Mouse (Mus musculus) adrenal gland, adult (tissue): ENCODE measurements around the gene Scfd2.

Experiments
- DNase-seq, 2 experiments: peaks; one replicate each; pipeline ENCODE4 v3.0.0; 2022 to 2023; ENCODE audit warnings: low spot score in 1 of 2; ENCODE audit not compliant: inconsistent age in 2 of 2

Gene Scfd2

DNA sequence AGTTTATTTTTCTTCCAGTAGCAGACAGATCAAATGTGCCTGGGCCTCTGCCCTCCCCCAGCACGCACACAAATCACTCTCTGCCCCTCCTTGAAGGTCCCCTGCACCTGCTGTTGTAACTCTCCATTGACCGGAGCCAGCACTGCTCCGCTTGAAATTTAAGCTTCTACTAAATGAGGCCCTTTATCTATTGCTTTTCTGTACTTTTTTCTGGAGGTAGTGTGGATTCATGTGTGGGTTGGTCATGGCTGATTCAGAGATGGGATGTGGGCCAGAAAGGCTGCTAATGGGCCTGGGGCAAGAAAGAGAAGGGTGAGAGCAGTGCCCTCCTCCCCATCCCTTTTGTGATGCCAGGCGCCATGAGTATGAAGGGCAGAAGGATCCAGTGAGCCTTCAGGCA lies 285.1 kb downstream of the Scfd2 start:
- peak in 1 of 2 experiments; percentile 54 for DNase-seq

DNA sequence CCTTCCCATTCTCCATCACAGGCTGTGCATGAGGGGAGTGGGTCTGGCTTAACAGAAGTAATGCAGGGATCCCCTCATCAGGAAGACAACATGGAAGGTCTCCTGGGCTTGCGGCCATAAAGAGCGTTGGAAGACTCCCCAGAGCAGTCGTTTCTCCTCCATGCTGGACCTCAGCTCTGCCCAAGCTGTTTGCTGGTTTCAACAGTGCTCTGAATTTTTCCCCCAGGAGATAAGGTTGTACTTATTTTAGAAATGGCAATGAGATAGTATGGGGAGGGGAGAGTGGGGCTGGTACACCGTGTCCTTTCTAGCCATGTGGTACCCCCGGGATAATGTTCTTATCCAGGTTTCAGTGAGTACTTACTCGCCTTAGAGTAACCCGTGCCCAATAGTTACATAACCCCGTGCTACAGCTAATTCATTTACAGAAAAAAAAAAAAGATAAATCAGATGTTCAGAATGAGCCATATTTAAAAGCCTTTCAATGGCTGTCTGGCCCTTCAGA lies 285.9 kb downstream of the Scfd2 start:
- no peak for DNase-seq

DNA sequence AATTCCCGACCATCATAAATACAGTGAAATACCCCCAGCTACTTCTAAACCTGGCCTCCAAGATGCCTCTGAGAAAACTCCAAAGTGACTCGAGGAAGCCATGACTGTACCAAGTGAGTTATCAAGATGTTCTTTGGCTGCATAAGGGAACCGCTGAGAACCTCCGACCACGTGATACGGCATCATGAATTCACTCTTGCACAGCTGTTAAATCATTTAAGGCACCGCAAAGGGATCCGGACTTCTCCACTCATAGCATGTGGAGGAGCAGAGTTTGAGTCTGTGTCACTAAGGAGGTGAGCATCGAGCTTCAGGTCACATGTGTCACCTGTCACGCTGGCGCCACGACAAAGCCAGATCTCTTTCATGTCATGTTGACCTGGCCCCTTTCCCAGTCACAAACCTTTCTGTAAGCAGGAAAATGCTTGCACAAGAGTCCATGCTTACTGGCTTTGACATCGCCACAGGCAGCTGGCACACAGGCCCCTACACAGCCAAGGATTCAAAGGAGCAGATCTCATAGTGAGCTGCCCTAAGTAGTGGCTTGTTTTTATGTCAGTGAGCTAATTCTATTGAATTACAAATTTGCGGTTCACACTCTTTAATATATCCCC lies 287.0 kb downstream of the Scfd2 start:
- no peak for DNase-seq

DNA sequence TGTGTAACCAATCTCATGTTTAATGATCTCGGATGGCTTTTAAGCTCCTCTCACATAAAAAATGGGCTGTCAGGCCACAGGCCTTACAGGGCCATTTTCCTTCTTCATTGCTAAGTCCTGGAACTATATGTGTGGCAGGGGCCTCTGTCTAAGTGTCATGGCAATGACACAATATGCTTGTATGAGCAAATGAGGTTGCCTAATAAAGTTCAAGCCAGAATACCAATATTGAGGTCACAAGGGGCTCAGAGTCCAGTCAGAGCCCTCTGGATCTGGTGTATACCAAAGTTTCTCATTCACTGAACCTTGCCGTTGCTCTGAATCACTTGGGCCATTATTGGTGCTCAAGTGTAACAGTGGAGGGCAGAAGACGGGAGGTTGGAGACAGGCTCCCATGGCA lies 288.9 kb downstream of the Scfd2 start:
- no peak for DNase-seq

DNA sequence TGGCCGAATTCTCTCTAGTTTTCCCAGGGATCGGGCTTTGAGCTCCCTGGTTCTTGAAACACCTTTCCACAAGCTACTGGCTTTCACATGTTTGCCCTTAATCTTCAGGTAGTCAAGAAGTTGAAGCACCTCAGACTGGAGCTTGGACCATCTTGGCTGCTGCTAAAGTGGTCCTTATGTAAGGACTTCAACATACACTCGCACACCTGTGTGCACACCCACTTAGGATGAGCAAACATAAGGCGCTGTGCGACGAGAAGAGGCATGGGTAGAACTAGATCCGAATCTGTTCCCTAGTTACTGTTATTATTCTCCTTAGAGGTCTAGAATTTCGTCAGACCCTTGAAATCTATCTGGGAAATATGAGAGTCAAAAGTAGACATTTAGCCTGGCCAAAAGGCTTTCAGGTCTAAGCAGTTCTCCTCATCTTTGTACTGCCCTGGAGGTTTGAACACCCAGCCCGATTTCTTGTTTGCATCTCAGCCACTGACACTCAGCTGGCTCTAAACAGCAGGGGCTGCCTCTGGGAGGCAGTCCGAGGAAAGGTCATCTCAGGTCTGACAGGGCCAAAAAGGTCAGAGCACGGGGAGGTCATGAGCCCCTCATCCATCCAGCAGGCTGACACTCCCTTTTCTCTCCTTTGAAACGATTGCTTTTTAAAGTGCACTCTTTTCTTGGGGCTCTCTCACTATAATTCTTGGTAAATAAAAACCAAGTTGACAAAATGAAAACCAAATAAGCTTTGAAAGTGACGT lies 290.5 kb downstream of the Scfd2 start:
- DNase-seq: no peak

DNA sequence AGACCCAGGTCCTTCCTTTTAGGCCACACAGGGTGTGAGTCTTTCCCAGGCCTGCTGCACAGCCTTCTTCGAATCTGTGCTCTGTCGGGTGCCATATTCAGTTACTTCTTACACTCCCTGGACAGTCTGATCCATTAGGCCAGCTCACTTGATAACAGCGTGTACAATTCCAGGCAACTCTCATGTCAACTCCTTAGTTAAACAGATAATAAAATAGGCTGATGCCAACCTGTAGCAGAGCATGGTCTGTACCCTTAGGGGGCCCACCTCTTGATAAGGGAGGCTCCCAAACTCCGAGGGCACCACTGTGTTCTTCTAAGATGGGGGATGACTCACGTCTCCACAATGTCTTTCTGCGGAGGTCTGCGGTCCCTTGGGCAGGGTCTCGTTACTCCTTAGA lies 291.3 kb downstream of the Scfd2 start:
- DNase-seq: no peak

DNA sequence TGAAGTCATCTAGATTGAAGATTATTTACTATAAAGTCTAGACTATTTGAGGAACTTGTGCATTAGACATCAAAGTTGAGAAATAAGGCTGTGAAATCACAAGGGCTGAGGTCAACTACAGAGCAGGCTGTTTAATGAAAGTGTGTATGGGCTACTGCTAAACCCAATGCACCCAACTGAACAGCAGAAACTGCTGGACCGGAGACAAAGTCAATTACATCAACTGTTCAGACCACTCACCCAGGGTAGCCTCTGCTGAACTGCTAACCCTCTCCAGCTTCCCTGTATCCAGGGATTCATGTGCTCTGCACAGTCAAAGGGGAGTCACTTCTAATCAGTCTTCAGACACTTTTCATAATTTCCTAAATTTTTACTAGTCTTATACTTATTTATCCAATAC lies 292.2 kb downstream of the Scfd2 start:
- no peak for DNase-seq

DNA sequence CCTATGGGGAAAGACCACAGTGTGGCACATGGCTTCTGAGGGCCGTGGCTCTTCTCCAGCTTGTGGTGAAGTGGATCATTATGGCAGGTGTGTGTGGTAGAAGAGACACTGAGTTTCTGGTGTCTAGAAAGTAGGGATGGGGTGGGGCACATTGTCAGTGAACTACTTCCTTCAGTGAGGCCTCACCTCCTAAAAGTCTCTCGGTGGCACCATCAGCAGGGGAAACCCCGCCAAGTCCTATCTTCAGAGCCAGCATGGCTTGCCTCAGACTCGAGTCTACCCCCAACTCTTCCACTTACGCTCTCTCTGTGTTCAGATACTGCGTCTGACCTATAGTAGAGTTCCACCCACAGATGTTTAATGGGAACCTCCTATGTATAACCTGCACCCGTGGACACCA lies 297.8 kb downstream of the Scfd2 start:
- no peak for DNase-seq

DNA sequence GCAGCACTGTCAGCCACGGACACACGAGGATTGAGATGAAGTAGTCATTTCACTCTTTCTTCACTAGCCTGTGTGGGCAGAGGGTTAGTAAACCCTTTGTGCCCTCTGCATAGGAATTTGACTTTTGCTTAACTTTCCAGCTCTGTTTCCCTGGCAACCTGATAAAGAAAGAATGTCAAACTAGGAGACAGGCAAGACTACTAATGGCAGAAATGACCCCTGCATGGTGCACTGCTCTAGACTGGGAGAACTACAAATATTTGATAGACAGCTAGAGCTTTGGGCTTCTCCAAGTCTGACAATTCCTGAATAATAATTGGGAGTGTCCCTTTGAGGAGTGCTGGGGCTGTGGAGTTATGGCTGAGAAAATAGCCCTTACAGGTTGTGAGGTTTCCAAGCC lies 301.0 kb downstream of the Scfd2 start:
- peak in 1 of 2 experiments; percentile 51 for DNase-seq

DNA sequence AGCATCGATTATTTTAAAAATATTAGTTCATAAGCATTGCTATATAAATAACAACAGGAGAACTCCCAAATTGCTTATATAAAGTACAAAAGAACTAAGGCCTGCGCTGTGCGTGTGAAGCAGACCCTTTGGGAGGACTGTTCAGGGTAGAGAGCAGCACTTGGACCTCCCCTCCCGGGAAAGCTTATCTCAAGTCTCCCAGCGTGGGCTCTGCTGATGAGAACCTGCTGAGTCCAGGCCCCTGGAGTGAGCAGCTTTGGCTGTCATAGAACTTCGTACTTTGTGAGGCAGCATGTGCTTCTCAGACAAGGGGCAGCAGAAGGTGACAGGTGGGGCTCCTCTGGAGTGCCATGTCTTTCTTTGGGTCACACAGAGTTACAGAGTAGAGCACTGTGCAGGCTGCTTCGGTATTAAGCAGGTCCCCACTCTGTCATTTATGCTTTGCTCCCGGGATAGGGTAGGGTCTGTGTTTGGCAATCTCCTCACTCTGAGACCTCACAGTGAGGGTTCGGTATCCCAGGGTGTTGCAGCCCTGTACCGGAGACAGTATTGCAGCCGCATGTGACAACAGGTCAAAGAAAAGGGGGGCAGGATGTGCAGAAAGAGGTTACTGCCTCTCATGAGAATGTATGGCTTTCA lies 301.7 kb downstream of the Scfd2 start:
- no peak for DNase-seq

DNA sequence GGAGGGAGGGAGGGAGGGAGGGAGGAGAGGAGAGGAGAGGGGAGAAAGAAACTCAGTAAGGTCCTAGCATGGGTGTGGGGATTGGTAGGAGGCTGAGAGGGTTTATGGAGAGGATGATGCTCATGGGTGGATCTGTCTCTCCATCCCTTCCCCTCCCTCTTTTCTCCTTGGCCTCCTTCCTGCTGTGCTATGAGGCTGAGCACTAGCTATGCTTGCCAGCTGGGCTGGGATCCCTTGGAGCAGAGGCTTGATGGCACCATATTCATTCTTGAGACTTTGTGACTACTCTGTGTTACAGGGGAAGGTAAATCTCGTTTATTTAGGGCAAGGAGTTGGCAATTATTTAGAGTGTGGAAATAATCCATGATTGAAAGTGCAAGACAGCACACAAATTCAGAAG lies 302.6 kb downstream of the Scfd2 start:
- no peak for DNase-seq

DNA sequence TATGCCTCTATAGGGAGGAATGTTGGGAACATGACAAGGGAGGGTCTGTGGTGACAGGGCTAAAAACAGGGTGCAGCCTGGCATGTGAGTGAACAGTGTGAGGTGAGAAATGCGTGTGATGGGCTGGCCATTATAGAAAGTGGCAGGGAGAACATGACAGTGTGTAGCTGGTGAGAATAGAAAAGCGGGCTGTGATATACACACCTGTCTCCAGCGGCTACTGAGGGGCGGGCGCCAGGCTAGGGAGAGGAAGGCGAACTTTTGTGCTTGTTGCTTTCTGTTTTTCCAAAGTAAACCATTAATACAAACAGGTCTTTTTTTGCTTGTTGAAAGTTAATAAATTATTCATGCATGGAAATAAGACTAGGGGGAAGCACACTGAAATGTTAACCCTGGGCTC lies 304.2 kb downstream of the Scfd2 start:
- DNase-seq: no peak

DNA sequence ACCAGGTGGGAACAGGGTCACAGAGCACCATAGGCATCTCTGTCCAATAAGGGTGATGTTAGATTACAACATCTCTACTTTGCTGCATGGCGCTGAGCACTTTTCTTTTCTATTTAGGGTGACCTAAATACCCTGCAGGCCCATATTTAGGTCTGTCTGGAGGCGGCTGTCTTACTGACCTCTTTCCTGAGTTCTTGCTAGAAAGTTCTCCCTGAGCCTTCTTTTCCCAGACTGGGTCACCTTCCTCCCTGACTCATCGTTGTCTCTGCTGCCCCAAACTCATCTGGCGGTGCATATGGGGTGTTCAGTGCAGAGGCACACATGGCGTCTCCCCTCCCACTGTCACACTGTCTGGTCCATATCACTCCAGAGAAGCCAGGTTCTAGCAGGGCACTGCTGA lies 305.4 kb downstream of the Scfd2 start:
- no peak for DNase-seq

DNA sequence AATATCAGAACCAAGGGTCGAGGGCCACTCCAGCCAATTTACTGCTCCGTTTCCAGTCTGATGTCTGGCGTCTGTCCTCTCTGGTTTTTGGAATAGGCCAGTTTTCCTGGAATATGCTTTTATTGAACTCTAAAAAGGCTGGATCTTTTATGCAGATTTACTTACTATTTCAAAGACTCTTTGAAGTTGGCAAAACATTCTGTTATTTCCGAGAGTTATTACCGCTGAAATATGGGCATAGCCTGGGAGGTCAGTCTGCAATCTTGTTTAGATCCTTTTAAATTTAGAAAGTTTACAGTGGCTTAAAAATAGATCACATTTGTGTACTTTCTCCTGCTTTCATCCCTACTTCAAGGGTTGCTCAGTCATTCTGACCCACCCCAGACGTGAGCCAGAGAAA lies 307.1 kb downstream of the Scfd2 start:
- DNase-seq: peak in 1 of 2 experiments; percentile 54

DNA sequence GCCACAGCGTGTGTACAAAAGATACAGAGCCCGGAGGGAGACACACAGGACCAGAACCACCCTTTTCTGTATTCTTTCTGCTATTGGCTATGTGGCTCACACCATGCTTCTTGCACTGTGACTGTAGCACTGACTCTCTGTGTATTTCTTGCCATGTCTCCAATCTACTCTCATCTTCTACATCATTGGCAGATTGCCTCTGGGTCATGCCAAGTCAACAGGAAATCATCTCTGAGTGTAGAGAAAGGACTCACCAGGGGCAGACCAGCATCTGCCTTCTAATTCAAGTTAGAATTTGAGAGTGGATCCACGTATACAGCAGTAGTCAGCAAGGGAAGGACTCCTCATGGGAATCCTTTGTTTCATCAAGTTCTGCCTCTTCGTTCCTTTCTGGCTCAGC lies 308.9 kb downstream of the Scfd2 start:
- no peak for DNase-seq

DNA sequence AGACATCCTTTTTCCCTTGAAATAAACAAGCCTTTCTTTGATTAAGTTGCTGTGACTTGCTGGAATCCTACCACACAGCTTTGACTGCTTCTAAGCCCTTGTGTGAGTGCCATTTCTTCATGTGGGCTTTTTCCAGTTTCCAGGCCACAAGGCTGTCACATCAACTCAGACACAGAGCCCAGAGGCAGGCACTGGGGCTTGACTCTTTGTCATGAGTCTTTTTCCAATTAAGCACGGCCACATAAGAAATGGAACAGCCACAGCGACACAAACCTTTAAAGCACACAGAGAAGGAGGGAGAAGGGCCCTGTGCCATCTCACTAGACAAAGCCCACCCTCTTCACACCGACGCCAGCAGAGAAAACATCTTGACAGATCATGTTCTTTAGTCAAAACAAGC lies 313.0 kb downstream of the Scfd2 start:
- DNase-seq: no peak

DNA sequence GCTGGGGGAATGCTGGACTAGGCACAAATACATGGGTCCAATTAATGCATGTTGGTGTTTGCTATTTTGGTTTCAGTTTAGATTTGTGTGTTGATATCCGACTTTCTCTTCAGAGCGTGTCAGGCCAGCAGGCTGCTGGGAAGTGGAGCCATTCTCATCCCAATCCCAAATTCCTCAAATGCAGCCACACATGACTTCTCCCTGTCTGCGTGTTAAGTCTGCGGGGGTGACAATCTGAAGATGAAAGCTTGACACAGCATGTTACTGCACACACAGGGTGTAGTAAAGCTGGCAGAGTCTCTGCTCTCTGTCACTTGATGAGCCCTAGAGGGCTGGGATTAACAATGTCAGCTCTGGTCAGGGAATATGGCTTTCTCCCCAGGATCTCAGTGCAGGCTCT lies 316.4 kb downstream of the Scfd2 start:
- DNase-seq: peak in 1 of 2 experiments; percentile 36

DNA sequence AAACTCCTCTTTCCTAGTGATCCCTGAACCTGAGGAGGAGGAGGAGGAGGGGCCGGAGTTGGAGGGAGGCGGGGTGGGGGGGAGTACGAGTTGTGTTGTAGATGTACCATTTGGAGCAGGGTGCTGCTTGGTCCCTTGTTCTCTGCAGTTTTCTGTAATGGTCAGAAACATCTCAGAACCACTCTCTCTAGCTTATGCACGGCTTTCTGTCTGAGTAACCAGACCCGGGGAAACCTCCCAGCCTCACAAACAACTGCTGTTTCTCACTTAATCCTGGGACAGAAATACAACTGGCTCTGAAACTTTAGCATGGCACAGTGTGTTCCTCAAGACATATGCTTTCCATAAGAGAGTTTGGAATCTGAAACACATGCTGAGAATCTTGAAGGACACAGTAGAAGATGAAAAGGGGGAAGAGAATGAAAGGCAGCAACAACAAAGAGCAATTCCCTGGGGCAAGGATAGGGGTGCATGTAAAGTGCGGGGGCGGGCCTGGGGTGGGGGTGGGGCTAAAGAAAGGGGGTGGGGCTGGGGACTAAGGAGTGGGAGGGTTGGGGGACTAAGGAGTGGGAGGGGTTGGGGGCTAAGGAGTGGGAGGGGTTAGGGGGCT lies 317.0 kb downstream of the Scfd2 start:
- DNase-seq: no peak

DNA sequence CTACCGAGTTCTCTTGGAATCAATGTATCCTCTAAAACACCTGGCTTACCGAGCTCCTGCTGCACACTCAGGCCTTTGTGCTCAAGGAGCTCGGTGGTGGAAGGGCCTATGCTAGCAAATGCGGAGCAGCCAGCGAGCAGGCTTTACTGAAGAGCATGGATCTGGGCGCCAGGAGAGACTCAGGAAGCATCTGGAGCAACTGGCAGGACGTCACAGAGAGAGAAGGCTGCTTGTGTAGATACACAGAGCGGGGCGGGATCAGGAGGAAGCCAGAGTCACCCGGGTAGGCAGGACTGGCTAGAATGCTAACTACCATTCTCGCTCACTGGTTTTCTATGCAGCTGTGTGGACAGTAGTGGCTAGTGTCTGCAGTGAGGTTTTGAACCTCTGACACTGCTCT lies 320.2 kb downstream of the Scfd2 start:
- DNase-seq: no peak

DNA sequence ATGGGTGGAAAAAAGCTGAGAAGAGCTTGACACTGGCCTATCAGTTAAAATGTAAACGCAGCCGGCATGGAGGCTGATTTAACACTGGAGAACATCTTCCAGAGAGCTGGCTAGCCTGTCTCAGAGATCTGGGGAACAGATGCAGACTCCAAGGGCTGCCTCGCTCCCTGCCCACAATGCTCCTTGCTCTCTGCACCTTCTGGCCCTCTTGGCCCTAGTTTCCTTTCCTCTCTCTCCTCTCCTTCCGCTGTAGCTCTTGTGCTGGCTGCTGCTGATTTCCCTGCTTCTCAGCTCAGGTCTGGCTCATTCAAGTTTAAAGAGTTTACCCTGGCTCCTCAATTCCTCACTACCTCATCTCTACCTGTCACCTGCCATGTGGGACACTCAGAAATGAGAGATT lies 321.9 kb downstream of the Scfd2 start:
- no peak for DNase-seq

DNA sequence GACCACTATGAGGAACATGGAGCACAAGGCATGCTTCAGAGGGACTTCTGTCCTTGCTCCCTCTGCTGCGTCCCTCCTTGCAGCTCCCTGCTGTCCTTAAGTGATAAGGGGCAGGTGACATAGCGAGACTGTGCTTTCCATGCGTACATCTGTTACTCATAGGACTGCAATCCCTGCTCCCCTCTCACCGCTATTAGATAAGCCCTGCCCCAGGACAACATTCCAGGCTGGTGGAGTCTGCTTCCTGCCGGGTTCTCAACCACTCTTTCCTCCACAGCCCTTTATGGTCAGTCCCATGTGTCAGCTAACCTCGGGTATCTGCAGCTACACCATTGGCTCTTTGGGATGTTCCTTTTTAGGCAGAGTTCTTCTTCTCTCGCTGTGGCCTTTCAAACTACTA lies 323.1 kb downstream of the Scfd2 start:
- DNase-seq: no peak

DNA sequence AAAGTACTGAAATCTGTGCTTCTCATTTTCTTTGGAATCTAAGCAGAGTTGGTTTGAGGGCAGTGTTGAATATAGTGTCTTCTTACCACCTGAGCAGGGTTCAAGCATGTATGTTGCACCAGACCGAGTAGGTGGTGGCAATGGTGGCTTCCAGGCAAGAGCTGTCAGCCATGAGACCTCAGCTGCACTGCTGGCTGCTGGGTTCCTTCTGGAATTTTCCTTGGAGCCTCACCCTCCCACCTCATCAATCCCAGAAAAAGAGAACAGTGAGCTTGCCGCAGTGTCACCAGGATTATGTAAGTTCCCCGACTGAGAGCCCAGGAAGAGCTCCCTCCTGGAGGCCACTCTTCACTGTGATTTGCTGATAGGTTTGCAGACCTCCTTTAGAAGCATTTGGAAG lies 324.4 kb downstream of the Scfd2 start:
- DNase-seq: peak; percentile 29 to 47
